Mouse (Mus musculus) hindbrain, embryonic 12.5 days (tissue): Measurements from ENCODE around the gene Shox2. TPM values are rescaled to one million over a fixed set of nuclear protein-coding genes. Genes with fewer than 3 reads are reported as not detected.
A peak's percentile ranks its signal among the peaks of the same experiment; 100 is the strongest.

Source experiments
- ATAC-seq: fragments of 200-750 bp; cut with Nextera tagmentation; 2 replicates; pipeline ENCODE4 v1.8.0; 2017; ENCODE audit warnings: moderate TSS enrichment; ENCODE audit not compliant: low FRiP score
- H3K27ac ChIP-seq: fragments of 300-500 bp; sonication (generic); 2 replicates; pipeline ENCODE4 v1.5.1; 2016; ENCODE audit warnings: mild to moderate bottlenecking
- H3K27me3 ChIP-seq: fragments of 300-500 bp; sonication (generic); 2 replicates; pipeline ENCODE4 v1.6.1; 2016; ENCODE audit warnings: mild to moderate bottlenecking
- H3K36me3 ChIP-seq: fragments of 300-500 bp; sonication (generic); 2 replicates; pipeline ENCODE4 v1.6.1; 2016; ENCODE audit warnings: mild to moderate bottlenecking
- H3K4me1 ChIP-seq: fragments of 300-500 bp; sonication (generic); 2 replicates; pipeline ENCODE4 v1.6.1; 2016
- H3K4me2 ChIP-seq: fragments of 300-500 bp; sonication (generic); replicated peaks from 2 replicates; pipeline ENCODE4 v1.6.1; 2016; ENCODE audit warnings: mild to moderate bottlenecking
- H3K4me3 ChIP-seq: fragments of 300-500 bp; sonication (generic); 2 replicates; pipeline ENCODE4 v1.5.1; 2016; ENCODE audit warnings: mild to moderate bottlenecking
- H3K9ac ChIP-seq: fragments of 300-500 bp; sonication (generic); 2 replicates; pipeline ENCODE4 v1.6.1; 2016; ENCODE audit warnings: mild to moderate bottlenecking, moderate library complexity
- H3K9me3 ChIP-seq: fragments of 300-500 bp; sonication (generic); replicated peaks from 2 replicates; pipeline ENCODE4 v1.6.1; 2016; ENCODE audit warnings: mild to moderate bottlenecking
- WGBS: fragments of 180-500 bp; shearing (Covaris S2); methylation state at CpG from one replicate; pipeline ENCODE4 v1.1.7; 2016; 5-methylcytosine and 5-hydroxymethylcytosine counted together
- polyA plus RNA-seq: library from polyadenylated mRNA; unstranded; fragments of >200 nt; fragmentation: Nextera tagmentation; extraction: Ambion mirVana; gene quantifications from 2 replicates; pipeline ENCODE4 v1.2.1, GENCODE M21; 2016

Gene Shox2
- 40.6 and 42.4 TPM in 2 replicates for polyA plus RNA-seq

DNA sequence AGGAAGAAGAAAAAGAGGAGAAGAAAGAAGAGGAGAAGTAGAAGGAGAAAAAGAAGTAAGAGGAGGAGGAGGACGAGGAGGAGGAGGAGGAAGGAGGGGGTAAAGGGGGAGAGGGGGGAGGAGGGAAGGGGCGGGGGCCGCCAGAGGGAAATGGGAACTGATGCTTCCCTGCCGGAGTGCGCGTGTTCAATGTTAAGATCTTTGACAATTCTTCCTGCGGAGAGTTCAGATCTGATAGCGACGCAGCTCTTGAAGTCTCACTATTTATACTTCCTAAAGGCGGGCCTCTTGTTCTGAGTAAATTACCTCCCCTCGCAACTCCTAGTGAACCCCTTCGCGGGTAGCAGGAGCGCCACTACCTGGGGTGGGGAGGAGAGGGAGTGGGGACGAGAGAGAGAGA, at the start of gene Shox2:
Gene Shox2 (minus strand): TSS at position 66 of the 400 bp plus-strand sequence.
- Histone ChIP-seq H3K4me2 (peak within 1 kb of the TSS; percentile 72), H3K9ac (peak within 1 kb of the TSS; percentile 65), H3K27ac (peak within 1 kb of the TSS; percentile 86), H3K36me3 (no peaks in the 10 kb centered on the region), H3K4me1 (peaks cover 28% of the 10 kb centered on the region), H3K9me3 (no peaks in the 10 kb centered on the region), H3K27me3 (peaks cover 68% of the 10 kb centered on the region), H3K4me3 (peak within 1 kb of the TSS; percentile 47)
- WGBS = under 1% methylated on average over 15 of the region's 15 CpGs
- ATAC-seq = no peak

DNA sequence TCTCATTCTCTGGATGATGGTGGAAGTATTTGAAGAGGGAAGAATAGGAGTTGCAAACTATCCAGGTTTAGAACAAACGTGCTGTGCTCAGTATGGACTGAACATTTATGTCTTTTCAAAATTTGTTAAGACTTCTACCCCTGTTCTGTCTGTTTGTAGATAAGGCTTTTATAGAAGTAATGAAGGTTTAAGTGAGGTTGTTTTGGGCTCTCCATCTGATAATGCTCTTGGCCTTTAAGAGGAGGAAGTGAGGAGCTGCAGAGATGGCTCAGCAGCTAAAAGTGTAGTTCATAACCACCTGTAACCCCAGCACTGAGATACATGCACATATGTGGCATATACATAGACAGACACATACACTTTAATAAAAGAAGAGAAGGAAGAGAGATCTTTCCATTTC, 15.2 kb upstream of the Shox2 start:
- Histone ChIP-seq H3K4me2 (no peak overlapping the region), H3K27me3 (no peaks in the 10 kb centered on the region), H3K4me1 (no peaks in the 10 kb centered on the region), H3K36me3 (peaks cover 24% of the 10 kb centered on the region), H3K27ac (no peak overlapping the region), H3K4me3 (no peak overlapping the region), H3K9me3 (no peaks in the 10 kb centered on the region), H3K9ac (no peak overlapping the region)
- 85% methylated on average over 1 of the region's 1 CpGs for WGBS
- ATAC-seq = no peak

DNA sequence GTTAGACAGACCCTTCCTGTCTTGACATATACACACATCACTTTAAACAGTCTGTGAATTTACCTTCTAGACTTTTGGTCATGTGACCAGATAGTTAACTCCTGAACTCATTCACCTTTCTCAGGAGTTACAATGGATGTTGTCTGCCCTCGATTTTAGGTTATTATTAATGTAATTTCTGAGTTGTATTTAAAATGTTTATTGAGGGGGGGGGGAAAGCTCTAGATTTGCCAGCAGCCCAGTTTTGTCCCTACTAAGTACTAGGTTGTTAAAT, 4.7 kb upstream of the Shox2 start:
- no peak for ATAC-seq
- Histone ChIP-seq H3K4me2 (peak overlapping the region; percentile 70), H3K4me3 (peak overlapping the region; percentile 77), H3K4me1 (peaks cover 18% of the 10 kb centered on the region), H3K27ac (no peak overlapping the region), H3K9me3 (no peaks in the 10 kb centered on the region), H3K36me3 (no peaks in the 10 kb centered on the region), H3K9ac (peak overlapping the region; percentile 76), H3K27me3 (peaks cover 24% of the 10 kb centered on the region)
- WGBS = 4% methylated on average over 1 of the region's 1 CpGs

DNA sequence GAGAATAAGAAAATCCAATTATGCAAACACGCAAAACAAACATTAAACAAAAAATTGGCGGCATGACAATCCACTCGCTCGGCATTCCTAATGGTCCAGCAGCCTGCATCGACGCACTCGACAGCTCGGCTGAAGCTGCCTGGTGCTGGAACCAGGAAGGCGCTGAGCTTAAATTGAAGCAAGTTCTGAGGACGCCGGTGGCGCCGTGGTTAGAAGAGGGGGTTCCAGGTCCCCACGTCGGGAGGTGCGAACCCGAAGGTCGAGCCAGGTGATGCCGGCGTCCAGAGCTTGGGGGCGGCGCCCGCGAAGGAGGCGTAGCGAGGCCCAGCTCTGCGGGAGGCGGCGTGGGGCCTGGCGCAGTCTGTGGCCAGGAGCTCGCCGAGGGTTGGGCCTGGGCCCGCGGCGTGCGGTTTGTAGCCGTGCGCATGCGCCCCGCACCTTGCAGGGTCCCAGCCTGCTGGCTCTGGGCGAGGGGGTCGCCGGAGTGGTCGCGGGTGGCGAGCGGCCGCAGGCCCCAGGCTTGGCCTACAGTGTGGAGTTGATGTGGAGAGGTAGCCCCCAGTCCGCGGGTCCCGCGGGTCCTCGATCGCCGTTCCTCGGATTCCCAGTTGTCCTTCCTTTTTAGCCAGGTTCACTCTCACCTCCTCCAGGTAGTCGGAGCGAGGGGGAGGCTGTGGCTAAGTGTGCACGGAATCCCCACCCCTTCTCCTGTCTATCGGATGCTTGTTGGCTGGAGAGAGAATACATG, 4.1 kb upstream of the Shox2 start:
- Histone ChIP-seq H3K9ac (peak overlapping the region; percentile 76), H3K27ac (peak overlapping the region; percentile 70)

DNA sequence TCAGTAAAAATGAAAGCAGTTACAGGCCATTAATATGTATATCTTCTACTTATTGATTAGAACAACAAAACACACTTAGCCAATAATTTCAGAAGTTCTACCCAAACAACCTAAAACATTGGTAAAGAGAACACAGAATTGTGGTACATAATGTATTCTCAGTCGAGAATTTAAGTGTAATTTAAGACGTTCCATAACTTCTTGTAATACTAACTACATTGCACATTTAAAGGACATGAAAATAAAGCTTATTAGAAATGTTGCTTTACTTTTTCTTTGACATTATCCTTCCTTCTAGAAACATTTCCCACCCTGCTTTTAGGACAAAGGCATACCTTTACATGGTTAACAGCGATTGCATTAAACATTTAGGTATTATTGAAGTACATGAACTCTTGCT, 1.9 kb upstream of the Shox2 start:
- 10% methylated on average over 3 of the region's 3 CpGs for WGBS
- Histone ChIP-seq H3K9ac (no peak overlapping the region), H3K4me3 (no peak overlapping the region), H3K36me3 (no peaks in the 10 kb centered on the region), H3K4me2 (no peak overlapping the region), H3K27me3 (peaks cover 52% of the 10 kb centered on the region), H3K9me3 (no peaks in the 10 kb centered on the region), H3K27ac (no peak overlapping the region), H3K4me1 (peaks cover 29% of the 10 kb centered on the region)
- ATAC-seq = no peak

More for the DNA sequence above, 4.1 kb upstream of the Shox2 start:
- Histone ChIP-seq H3K36me3 (no peaks in the 10 kb centered on the region), H3K27me3 (peaks cover 29% of the 10 kb centered on the region), H3K4me2 (peak overlapping the region; percentile 70), H3K4me1 (peaks cover 23% of the 10 kb centered on the region), H3K4me3 (peak overlapping the region; percentile 77), H3K9me3 (no peaks in the 10 kb centered on the region)
- under 1% methylated on average over 58 of the region's 60 CpGs for WGBS
- ATAC-seq = peak; percentile 96

DNA sequence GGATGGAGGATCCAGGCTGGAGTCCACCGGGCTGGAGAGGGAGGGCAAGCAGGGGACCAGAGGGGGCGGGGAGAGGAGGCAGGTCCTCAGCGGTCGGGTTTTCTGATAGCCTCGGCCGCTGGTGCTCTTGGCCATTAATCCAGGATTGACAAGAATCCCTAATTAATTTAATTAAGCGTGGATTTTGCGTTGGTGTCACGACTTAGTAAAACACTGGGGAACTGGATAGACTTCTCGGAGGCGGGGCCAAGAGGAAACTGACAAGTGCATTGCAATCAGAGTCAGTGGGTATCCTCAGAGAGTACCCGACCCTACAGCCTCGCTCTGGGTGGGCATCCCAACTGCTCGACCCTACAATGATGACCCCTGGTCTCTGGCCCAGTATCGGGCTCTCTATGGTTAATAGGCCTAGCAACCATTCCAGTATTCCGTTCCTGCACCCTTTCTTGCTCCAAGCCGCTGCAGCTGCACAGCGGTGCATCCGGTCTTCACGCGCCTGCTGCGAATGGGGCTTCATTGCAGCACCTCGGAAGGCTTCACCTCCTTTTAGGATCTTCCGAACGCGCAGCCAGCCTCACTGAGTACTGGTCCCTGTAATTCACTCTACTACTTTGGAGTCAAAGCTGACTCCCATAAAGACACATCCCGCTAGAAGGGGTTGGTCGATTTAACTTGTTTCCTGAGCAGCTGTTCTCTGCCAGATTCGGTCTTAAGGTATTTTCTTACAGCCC, 775 bp upstream of the Shox2 start:
- H3K27me3 ChIP-seq = peaks cover 62% of the 10 kb centered on the region
- H3K4me1 ChIP-seq = peaks cover 29% of the 10 kb centered on the region
- peak; percentile 29; the same call in 1 of the 2 replicates for ATAC-seq
- H3K9ac ChIP-seq = peak overlapping the region; percentile 13; the same call in 1 of the 2 replicates
- WGBS = under 1% methylated on average over 28 of the region's 29 CpGs
- peak overlapping the region; percentile 72 for H3K4me2 ChIP-seq
- no peaks in the 10 kb centered on the region for H3K9me3 ChIP-seq
- peak overlapping the region; percentile 47 for H3K4me3 ChIP-seq
- peak overlapping the region; percentile 86; the same call in 1 of the 2 replicates for H3K27ac ChIP-seq
- no peaks in the 10 kb centered on the region for H3K36me3 ChIP-seq

DNA sequence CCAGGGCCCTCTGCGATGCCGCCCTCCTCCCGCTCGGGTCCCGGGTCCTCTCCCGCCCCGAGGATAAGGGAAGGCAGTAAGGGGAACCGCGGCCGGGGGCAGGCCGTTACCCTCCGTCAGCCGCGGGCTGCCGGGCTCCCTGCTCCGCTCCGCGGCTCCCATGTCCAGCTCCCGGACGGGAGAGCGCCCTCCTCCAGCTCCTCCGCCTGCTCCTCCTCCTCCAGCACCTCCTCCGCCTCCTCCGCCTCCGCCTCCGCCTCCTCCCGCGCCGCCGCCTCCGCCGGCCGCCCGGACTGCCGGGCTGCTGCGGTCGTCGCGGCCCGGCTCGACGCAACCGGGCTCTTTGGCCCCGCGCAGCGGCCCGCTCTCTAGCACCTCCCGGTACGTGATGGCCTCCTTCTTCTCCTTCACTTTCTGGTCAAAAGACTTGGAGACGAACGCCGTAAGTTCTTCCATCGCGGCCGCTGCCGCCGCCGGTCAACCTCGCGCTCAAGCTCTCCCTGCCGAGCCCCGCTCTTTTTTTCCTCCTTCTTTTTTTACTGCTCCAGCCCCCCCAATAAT, 390 bp downstream of the Shox2 start, which contains the start of gene Rsrc1:
Gene Rsrc1 (plus strand): TSS at position 290 of the 561 bp plus-strand sequence.
- H3K9ac ChIP-seq = peak within 1 kb of the TSS; percentile 65
- peak within 1 kb of the TSS; percentile 72 for H3K4me2 ChIP-seq
- peak within 1 kb of the TSS; percentile 47 for H3K4me3 ChIP-seq
- H3K36me3 ChIP-seq = no peaks in the 10 kb centered on the region
- peak within 1 kb of the TSS; percentile 86 for H3K27ac ChIP-seq
- peaks cover 71% of the 10 kb centered on the region for H3K27me3 ChIP-seq
- peak; percentile 27 for ATAC-seq
- peaks cover 23% of the 10 kb centered on the region for H3K4me1 ChIP-seq
- 0% methylated on average over 27 of the region's 62 CpGs for WGBS
- H3K9me3 ChIP-seq = no peaks in the 10 kb centered on the region

DNA sequence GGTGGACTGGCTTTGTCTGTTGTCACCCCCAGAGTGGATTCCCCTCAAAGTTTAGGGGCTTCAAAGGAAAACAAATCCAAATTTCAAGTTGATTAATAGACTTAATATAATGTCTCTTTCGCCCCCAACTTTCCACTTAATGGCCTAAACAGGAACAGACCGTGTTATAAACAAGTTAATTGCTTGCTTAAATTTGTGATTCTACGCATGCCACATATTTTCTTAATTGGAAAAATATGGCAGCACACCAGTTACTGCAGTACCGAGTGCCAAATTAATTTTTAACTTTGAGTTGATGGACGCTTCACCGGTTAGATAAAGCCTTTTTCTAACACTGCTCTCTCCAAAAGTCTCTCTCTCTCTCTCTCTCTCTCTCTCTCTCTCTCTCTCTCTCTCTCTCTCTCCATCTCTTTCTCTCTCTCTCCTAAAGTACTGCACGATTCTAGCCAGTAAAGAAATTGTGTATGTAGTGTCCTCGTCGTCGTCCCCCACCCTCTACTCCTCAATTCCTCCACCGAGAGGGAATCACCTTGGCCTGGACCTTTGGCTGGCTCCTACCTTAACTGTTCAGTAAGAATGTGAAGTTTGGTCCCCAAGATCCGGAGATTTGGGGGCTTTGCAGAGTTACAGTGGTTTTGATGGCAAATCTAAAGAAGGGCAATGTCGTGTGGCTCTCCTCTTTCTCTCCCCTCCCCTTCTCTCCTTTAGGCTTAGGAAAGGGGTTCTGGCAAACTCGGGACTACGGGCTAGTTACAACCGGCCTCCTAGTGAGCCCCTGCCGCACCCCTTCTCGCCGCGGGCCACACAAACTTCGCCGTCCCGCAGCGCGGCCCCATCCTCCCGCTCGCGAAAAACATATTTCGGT, 1.2 kb downstream of the Shox2 start:
- WGBS = 1% methylated on average over 29 of the region's 29 CpGs
- ATAC-seq = no peak
- no peaks in the 10 kb centered on the region for H3K36me3 ChIP-seq
- H3K9me3 ChIP-seq = no peaks in the 10 kb centered on the region
- H3K4me3 ChIP-seq = peak overlapping the region; percentile 47
- peaks cover 75% of the 10 kb centered on the region for H3K27me3 ChIP-seq
- H3K4me2 ChIP-seq = peak overlapping the region; percentile 72
- H3K9ac ChIP-seq = peak overlapping the region; percentile 65
- peaks cover 21% of the 10 kb centered on the region for H3K4me1 ChIP-seq
- peak overlapping the region; percentile 86 for H3K27ac ChIP-seq

DNA sequence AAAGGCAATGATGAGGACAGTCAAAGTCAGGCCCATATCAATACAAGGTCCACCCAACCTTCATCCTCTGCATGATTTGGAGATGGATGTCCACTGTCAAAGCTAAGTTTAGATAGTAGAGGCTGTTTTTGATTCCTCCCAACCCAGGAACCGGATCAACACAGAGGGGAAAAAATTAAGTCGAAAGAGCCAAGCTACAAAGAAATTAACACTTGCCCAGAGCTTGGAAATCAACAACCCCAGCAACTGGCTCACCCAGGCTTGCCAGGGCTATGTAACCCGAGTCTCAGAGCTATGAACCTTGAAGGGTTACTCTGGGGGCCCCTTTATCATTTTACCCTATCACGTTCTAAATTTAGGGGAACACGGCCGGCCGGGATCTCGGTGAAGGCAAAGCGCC, 2.1 kb downstream of the Shox2 start:
- Histone ChIP-seq H3K36me3 (no peaks in the 10 kb centered on the region), H3K4me2 (no peak overlapping the region), H3K4me1 (peaks cover 21% of the 10 kb centered on the region), H3K4me3 (peak overlapping the region; percentile 47), H3K27me3 (peaks cover 80% of the 10 kb centered on the region), H3K9ac (no peak overlapping the region), H3K27ac (peak overlapping the region; percentile 62), H3K9me3 (no peaks in the 10 kb centered on the region)
- 5% methylated on average over 9 of the region's 9 CpGs for WGBS
- ATAC-seq = no peak

DNA sequence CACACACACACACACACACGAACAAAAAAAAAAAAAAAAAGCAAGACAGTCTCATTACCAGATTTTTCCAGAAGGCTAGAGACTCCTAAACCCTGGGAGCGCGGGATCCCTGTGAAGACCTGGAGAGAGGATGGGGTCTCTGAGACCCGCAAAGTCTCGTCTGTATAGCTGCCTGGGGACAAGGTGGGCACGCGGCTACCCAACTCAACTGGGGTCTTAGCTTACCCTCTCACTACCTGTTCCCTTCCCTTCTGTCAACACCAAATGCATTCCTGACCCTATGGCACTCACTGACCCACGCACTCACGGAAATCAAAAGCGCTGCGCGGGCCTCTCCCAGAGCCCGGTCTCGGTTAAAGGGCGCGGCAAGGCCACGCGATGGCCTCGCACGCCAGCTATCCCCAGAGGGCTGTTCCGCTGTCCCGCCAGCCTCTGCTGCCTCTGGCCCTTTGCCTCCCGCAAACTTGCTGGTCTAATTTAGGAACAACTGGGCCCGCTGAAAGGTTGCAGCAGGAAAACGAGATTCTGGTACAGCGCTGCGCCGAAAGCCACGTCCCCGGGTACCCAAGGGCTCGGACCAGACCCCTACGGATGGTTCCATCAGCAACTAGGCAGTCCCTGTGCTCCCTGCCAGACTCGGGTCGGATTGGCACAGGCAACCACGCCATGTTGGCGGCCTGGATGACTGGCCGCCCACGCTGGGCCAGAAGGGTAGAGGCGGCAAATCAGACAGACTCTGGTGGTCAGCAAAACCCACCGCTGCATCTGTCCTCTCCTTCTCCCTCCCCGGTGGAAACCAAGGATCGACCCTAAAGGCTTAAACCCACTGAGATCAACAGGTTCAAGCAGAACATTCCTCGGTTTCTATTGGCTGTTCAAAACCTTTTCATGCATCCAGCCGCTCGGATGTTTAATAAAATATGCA, 2.9 kb downstream of the Shox2 start:
- Histone ChIP-seq H3K4me2 (peak overlapping the region; percentile 38), H3K9ac (peak overlapping the region; percentile 47), H3K4me1 (peaks cover 23% of the 10 kb centered on the region), H3K4me3 (peak overlapping the region; percentile 47), H3K9me3 (no peaks in the 10 kb centered on the region), H3K27ac (peak overlapping the region; percentile 62), H3K36me3 (no peaks in the 10 kb centered on the region), H3K27me3 (peaks cover 81% of the 10 kb centered on the region)
- ATAC-seq = no peak
- WGBS = 1% methylated on average over 44 of the region's 45 CpGs
